Mouse (Mus musculus): ENCODE results near the gene Ltbr. TPM values are rescaled to one million over a fixed set of nuclear protein-coding genes. Genes with fewer than 3 reads are reported as not detected.
"Not testable (repeated sequence)": the region's sequence is repeated elsewhere in the genome, so short reads cannot be mapped to it uniquely, and the experiment has no call there.

Gene Ltbr
- polyA plus RNA-seq, 1 experiment from 2014 or later, result 13.5 TPM

GRCm38 (mm10) chr6:125282721-125283120 lies 31.0 kb downstream of the Ltbr start:
- not testable (repeated sequence) for H3K9me3 ChIP-seq; H3K4me2 ChIP-seq; H3K27me3 ChIP-seq; H3K4me1 ChIP-seq (replicated peaks); ATAC-seq (ENCODE audit: low FRiP score); H3K4me3 ChIP-seq; H3K27ac ChIP-seq; H3K36me3 ChIP-seq; H3K9ac ChIP-seq
- WGBS, result 94% methylated on average over 13 of the region's 13 CpGs

GRCm38 (mm10) chr6:125279729-125280128 lies 34.0 kb downstream of the Ltbr start:
- no peak for ATAC-seq (ENCODE audit: low FRiP score)
- 59% methylated on average over 8 of the region's 8 CpGs for WGBS
- Histone ChIP-seq H3K4me2 (no peak overlapping the region), H3K4me3 (no peak overlapping the region), H3K9ac (no peak overlapping the region), H3K9me3 (no peaks in the 10 kb centered on the region), H3K36me3 (no peaks in the 10 kb centered on the region), H3K27me3 (no peaks in the 10 kb centered on the region), H3K4me1 (replicated peaks) (no peaks in the 10 kb centered on the region), H3K27ac (no peak overlapping the region)

DNA sequence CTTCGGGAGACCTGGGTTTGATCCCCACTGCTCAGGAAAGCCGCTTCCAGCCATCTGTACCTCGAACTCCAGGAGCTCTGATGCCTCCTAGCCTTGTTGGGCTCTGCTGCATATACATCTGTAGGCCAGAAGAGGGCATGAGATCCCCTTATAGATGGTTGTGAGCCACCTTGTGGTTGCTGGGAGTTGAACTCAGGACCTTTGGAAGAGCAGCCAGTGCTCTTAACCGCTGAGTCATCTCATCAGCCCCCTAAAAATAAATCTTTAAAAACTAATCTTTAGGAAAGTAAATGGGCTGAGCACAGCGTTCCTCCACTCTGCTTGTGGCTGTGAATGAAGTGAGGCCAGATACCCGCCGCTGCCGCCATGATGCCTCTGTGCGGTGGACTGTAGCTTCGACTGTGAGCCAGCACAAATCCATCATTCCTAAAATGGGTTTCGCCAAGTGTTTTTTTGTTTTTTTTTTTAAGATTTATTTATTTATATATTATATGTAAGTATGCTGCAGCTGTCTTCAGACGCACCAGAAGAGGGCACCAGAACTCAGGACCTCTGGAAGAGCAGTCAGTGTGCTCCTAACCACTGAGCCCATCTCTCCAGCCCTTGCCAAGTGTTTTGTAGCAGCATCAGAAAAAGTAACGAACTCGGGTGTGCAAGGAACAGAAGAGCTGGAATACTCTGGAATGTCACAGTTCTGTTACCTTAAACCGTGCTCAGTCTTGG lies 38.7 kb downstream of the Ltbr start:
- Histone ChIP-seq H3K4me2 (no peak overlapping the region), H3K9me3 (no peaks in the 10 kb centered on the region), H3K27me3 (peaks cover 13% of the 10 kb centered on the region; the same call in 1 of the 2 replicates), H3K27ac (no peak overlapping the region), H3K4me1 (replicated peaks) (peaks cover 3% of the 10 kb centered on the region), H3K9ac (no peak overlapping the region), H3K36me3 (no peaks in the 10 kb centered on the region), H3K4me3 (no peak overlapping the region)
- no peak for ATAC-seq (ENCODE audit: low FRiP score)
- WGBS, result 60% methylated on average over 15 of the region's 15 CpGs

DNA sequence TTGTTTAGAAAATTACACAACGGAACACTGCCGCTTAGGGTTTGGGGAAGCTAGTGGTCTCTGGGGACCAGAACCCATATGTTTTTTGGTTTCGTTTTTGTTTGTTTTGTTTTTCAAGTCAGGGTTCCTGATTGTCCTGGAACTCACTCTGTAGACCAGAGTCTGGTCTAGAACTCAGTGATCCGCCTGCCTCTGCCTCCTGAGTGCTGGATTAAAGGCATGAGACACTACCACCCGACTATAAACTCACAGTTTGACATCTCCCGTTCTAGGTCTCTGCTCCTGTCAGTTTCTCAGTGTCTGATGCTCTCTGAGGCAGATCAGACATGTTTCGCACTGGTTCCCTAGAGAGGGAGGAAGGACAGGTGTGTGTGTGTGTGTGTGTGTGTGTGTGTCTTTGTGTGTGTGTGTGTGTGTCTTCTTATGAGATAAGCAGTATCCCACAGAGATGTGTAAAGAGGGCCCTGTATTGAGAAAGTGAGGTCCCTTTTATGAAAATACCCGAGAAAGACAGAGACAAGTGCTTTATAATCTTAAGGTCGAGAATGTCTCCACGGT lies 41.4 kb downstream of the Ltbr start:
- Histone ChIP-seq H3K4me2 (no peak overlapping the region), H3K36me3 (no peaks in the 10 kb centered on the region), H3K27ac (no peak overlapping the region), H3K4me1 (replicated peaks) (peaks cover 3% of the 10 kb centered on the region), H3K27me3 (peaks cover 16% of the 10 kb centered on the region; the same call in 1 of the 2 replicates), H3K4me3 (no peak overlapping the region), H3K9ac (no peak overlapping the region), H3K9me3 (no peaks in the 10 kb centered on the region)
- ATAC-seq (ENCODE audit: low FRiP score), result no peak
- WGBS, result 79% methylated on average over 10 of the region's 10 CpGs

GRCm38 (mm10) chr6:125271455-125272227 lies 42.0 kb downstream of the Ltbr start:
- H3K9ac ChIP-seq, result no peak overlapping the region
- 22% methylated on average over 17 of the region's 17 CpGs for WGBS

DNA sequence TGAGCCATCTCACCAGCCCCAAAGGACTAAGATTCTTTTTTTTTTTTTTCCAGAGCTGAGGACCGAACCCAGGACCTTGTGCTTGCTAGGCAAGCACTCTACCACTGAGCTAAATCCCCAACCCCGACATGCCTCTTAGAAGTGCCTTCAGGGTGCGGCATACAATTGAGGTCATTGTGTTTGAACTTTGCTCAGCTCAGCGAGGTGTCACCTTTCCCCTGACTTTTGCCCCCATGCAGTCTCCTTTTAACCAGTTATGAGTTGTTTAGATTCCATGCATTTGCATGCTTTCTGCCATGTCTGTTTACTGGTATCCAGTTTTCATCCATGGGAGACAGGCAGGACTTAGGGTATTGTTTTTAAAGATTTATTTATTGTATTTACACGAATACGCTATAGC lies 44.9 kb downstream of the Ltbr start:
- WGBS, result 55% methylated on average over 6 of the region's 6 CpGs
- H3K4me1 ChIP-seq (replicated peaks), result peaks cover 3% of the 10 kb centered on the region
- H3K36me3 ChIP-seq, result no peaks in the 10 kb centered on the region
- H3K4me2 ChIP-seq, result no peak overlapping the region
- H3K27ac ChIP-seq, result no peak overlapping the region
- H3K9ac ChIP-seq, result no peak overlapping the region
- ATAC-seq (ENCODE audit: low FRiP score), result no peak
- no peak overlapping the region for H3K4me3 ChIP-seq
- peaks cover 14% of the 10 kb centered on the region; the same call in 1 of the 2 replicates for H3K27me3 ChIP-seq
- H3K9me3 ChIP-seq, result no peaks in the 10 kb centered on the region

More at GRCm38 (mm10) chr6:125271455-125272227, 42.0 kb downstream of the Ltbr start:
- Histone ChIP-seq H3K4me3 (no peak overlapping the region), H3K27ac (no peak overlapping the region), H3K9me3 (no peaks in the 10 kb centered on the region), H3K4me2 (peak overlapping the region; percentile 44), H3K36me3 (no peaks in the 10 kb centered on the region), H3K27me3 (peaks cover 16% of the 10 kb centered on the region; the same call in 1 of the 2 replicates), H3K4me1 (replicated peaks) (peaks cover 3% of the 10 kb centered on the region)
- peak; percentile 88 for ATAC-seq (ENCODE audit: low FRiP score)

- Histone ChIP-seq H3K4me2 (no peak overlapping the region), H3K9me3 (no peaks in the 10 kb centered on the region), H3K36me3 (no peaks in the 10 kb centered on the region), H3K4me1 (replicated peaks) (peaks cover 3% of the 10 kb centered on the region), H3K4me3 (no peak overlapping the region), H3K27me3 (peaks cover 9% of the 10 kb centered on the region; the same call in 1 of the 2 replicates), H3K9ac (no peak overlapping the region), H3K27ac (no peak overlapping the region)
- no peak for ATAC-seq (ENCODE audit: low FRiP score)
- WGBS, result 85% methylated on average over 3 of the region's 3 CpGs
These were observed 46.2 kb downstream of the Ltbr start for GRCm38 (mm10) chr6:125267469-125267868.

- H3K9me3 ChIP-seq; H3K27me3 ChIP-seq; H3K9ac ChIP-seq; H3K27ac ChIP-seq; H3K4me2 ChIP-seq; H3K4me1 ChIP-seq (replicated peaks); H3K4me3 ChIP-seq; ATAC-seq (ENCODE audit: low FRiP score); H3K36me3 ChIP-seq: not testable (repeated sequence)
- WGBS, result 70% methylated on average over 6 of the region's 6 CpGs
These were observed 47.1 kb downstream of the Ltbr start for GRCm38 (mm10) chr6:125266600-125266999.

DNA sequence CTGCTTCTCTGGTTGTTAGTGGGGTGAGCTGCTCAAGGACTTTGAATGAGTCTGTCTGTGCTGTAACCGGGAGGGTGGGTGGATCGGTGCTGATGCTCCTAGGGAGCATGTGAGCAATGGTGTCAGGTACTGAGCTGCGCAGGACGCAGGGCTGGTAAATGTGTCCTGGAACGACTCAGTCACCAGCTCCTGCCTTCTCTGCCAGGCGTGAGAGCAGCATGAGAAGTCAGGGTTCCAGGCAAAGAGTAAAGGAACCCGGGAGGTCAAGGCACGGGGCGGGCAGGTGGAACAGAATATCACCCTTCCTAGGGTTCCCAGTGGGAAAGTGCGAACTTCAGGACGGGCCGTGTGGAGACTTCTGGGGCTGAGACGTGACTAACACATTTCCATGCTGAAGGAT lies 47.6 kb downstream of the Ltbr start:
- no peaks in the 10 kb centered on the region for H3K9me3 ChIP-seq
- peaks cover 9% of the 10 kb centered on the region; the same call in 1 of the 2 replicates for H3K27me3 ChIP-seq
- no peak overlapping the region for H3K27ac ChIP-seq
- WGBS, result 73% methylated on average over 13 of the region's 13 CpGs
- ATAC-seq (ENCODE audit: low FRiP score), result no peak
- H3K9ac ChIP-seq, result no peak overlapping the region
- H3K36me3 ChIP-seq, result no peaks in the 10 kb centered on the region
- no peaks in the 10 kb centered on the region for H3K4me1 ChIP-seq (replicated peaks)
- H3K4me2 ChIP-seq, result no peak overlapping the region
- no peak overlapping the region for H3K4me3 ChIP-seq

- Histone ChIP-seq H3K9ac (no peak overlapping the region), H3K27ac (no peak overlapping the region), H3K4me3 (no peak overlapping the region), H3K27me3 (peaks cover 5% of the 10 kb centered on the region; the same call in 1 of the 2 replicates), H3K4me1 (replicated peaks) (no peaks in the 10 kb centered on the region; the same call in 1 of the 2 replicates), H3K9me3 (no peaks in the 10 kb centered on the region), H3K36me3 (no peaks in the 10 kb centered on the region), H3K4me2 (no peak overlapping the region)
- no peak for ATAC-seq (ENCODE audit: low FRiP score)
- WGBS, result 57% methylated on average over 10 of the region's 10 CpGs
These were observed 48.4 kb downstream of the Ltbr start for GRCm38 (mm10) chr6:125265239-125265638.

DNA sequence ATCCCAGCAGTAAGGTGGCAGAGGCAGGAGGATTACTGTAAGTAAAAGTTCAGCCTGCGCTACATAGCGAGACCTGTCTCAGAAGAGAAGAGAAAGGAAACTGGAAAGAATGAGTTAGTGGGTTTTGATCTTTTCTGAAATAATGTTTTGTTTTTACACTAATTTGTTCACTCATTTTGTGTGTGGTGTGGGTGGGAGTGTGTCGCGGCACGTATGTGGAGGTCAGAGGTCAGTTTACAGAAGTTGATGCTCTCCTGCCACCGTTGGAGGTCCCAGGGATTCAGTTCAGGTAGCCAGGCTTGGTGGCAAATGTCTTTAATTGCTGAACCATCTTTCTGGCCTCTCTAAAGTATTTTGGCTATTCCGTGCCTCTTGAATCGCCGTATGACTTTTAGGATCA lies 49.5 kb downstream of the Ltbr start:
- no peak overlapping the region for H3K4me2 ChIP-seq
- no peak overlapping the region for H3K4me3 ChIP-seq
- H3K9ac ChIP-seq, result no peak overlapping the region
- H3K4me1 ChIP-seq (replicated peaks), result no peaks in the 10 kb centered on the region; the same call in 1 of the 2 replicates
- no peak for ATAC-seq (ENCODE audit: low FRiP score)
- H3K27ac ChIP-seq, result no peak overlapping the region
- no peaks in the 10 kb centered on the region for H3K9me3 ChIP-seq
- no peaks in the 10 kb centered on the region for H3K27me3 ChIP-seq
- 90% methylated on average over 9 of the region's 9 CpGs for WGBS
- no peaks in the 10 kb centered on the region for H3K36me3 ChIP-seq

- H3K9ac ChIP-seq, result no peak overlapping the region
- no peaks in the 10 kb centered on the region for H3K27me3 ChIP-seq
- H3K36me3 ChIP-seq, result no peaks in the 10 kb centered on the region
- H3K27ac ChIP-seq, result no peak overlapping the region
- ATAC-seq (ENCODE audit: low FRiP score), result no peak
- no peaks in the 10 kb centered on the region; the same call in 1 of the 2 replicates for H3K4me1 ChIP-seq (replicated peaks)
- H3K4me3 ChIP-seq, result no peak overlapping the region
- H3K9me3 ChIP-seq, result no peaks in the 10 kb centered on the region
- WGBS, result 85% methylated on average over 10 of the region's 10 CpGs
- no peak overlapping the region for H3K4me2 ChIP-seq
These were observed 53.6 kb downstream of the Ltbr start for GRCm38 (mm10) chr6:125260006-125260555.
